Mouse (Mus musculus): ENCODE measurements around the gene Ddi2.

The Ddi2 gene

DNA sequence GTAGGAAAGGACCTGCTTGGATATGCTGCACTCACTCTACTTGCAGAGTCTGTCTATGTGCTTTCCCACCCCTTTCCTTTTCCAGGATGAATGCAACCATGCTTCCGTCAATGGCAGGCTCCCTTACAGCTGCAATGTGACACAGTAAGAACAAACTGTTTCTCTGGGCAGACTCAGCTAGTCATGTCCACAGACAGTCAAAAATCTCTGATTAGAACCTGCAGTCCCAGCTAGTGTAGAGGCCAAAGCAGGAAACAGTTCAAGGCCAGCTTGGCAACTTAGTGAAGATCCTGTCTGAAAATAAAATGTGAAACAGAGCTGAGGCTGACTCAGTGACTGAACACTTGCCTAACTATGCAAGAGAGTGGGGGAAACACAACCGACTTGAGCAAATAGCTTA, 18.6 kb downstream of the Ddi2 start:
- DNase-seq (ENCODE audit: extremely low read depth, low read depth, low spot score): no peak

DNA sequence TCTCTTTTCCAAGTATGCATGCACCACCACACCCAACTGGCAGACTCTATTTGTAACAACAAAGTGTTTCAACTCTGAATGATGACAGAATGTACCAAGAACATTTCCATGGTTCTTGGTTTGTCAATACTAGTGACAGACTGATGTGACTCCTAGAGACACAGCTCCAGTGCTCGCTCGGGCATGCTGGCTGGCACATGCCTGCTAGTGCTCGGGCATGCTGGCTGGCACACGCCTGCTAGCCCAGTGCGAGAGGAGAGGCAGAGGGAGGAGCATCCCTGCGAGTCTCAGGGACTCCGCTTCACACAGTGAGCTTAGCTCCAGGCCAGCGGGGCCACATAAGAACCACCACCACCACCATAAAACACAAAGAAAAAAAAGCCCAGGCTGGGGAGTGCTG, 28.5 kb downstream of the Ddi2 start:
- no peak for DNase-seq (ENCODE audit: extremely low read depth, low read depth, low spot score)

GRCm38 (mm10) chr4:141688505-141688904, 34.7 kb downstream of the Ddi2 start:
- DNase-seq (ENCODE audit: extremely low read depth, low read depth, low spot score): no peak

DNA sequence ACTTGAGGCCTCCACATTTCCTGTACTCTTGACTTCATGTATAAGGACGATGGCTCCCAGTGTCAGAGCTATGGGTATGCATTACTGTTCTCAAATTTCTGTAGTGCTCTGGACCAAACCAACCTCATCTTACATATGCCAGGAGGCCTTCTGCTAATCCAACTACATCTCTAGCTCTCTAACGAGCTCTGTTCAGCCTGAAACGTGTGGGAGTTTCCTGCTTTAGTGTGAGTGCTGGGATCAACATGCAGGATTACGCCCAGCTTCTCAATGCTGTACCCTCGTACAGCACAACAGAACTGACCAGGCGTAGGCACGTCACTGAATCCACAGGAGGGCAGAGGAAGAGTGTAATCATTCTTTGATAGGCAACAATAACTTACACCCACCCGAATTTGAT, 36.7 kb downstream of the Ddi2 start:
- no peak for DNase-seq (ENCODE audit: extremely low read depth, low read depth, low spot score)

DNA sequence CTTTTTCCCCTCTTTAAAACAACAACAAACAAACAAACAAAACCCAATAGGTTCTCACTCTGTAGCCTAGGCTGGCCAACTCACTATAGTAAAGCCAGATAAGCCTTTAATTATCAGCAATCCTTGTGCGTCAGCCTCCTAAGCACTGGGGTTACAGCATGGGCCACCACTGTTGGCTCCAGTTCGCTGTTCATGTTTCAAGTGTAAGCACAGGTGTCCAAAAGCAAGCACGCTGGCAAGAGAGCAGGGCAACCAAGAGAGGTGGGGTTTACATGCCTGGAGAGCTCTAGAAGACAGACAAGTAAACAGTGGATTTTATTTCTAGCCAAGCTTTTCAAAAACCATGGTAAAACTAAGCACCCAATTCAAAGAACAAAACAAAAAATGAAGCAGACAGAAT, 37.1 kb downstream of the Ddi2 start:
- DNase-seq (ENCODE audit: extremely low read depth, low read depth, low spot score): no peak

- DNase-seq (ENCODE audit: extremely low read depth, low read depth, low spot score): no peak
Measured at GRCm38 (mm10) chr4:141685499-141685898, 37.7 kb downstream of the Ddi2 start, which contains the start of gene Rsc1a1. Rsc1a1 (minus strand) TSS chr4:141685599.

DNA sequence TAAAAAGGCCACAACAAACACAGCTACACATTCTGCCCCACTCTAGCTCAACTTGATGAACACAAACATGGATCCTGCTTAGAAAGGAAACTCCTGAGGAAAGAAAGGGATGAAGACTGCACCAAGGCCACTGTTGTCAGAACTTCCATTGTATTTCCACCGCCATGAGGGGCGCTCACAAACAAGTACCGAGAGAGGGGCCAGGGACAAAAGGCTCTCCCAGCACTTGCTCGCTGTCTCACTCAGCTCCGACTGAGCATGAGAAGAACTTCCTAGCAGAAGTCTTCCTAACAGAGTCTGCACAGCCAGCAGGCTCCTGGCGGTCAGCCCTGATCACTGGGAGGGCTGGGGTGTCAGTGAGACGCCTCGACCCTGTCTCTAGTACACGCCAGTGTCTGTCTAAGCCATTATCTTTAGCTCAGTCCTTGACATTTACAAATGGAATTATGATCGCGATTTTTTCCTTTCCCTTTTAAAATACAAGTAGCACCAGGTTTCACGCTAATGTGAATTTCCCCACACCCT, 40.5 kb downstream of the Ddi2 start:
- no peak for DNase-seq (ENCODE audit: extremely low read depth, low read depth, low spot score)

DNA sequence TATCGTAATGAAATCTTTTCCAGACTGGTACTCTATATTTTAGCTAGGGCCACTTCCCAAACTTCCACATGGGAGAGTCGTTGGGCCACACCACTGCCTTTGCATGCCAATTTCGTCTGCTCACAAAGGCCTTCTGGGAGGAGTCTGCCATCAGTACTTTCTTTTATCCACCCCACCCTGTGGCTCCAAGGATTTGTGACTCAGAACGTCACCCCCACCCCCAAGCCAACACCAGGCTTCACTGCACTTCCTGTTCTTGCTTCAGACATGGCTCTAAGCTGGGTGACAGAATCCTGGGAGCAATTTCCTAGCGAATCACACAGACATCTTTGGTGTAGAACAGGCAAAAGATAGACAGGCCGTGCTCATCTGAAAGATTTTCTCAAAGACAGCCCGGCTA, 41.5 kb downstream of the Ddi2 start:
- no peak for DNase-seq (ENCODE audit: extremely low read depth, low read depth, low spot score)

DNA sequence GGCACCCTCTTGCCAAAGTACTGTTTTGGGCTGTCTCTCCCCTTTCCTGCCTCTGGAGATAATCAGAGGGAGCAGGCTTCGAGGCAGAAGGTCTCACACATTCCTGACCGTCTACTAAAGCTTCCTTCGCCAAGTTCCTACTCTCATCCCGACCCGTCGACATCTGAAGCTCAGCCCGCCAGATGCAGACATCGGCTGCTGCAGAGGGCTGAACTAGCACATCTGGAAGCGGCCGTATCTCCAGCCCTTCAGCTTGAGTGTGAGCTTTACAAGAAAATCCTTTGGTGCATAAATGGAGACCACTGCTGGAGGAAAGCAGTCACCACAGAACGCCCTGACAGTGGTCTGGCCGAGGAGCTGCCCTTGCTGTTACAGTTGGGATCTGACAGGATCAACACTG, 42.3 kb downstream of the Ddi2 start:
- DNase-seq (ENCODE audit: extremely low read depth, low read depth, low spot score): no peak

DNA sequence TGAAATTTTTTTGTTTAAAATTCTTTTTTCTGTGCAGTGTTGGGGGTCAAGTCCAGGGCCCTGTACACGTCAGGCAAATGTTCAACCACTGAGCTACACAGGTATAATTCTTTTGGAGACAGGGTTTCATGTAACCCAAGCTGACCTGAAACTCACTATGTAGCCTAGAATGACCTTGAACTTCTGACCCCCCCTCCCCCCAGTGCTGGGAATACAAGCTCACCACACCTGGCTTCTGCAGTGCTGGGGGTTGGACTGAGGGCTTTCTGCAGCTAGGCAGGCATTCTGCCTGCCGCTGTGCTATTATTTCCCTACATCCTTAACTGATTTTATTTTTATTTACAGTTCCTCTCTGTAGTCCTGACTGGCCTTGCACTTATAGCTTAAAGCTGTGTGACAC, 44.2 kb downstream of the Ddi2 start:
- no peak for DNase-seq (ENCODE audit: extremely low read depth, low read depth, low spot score)

DNA sequence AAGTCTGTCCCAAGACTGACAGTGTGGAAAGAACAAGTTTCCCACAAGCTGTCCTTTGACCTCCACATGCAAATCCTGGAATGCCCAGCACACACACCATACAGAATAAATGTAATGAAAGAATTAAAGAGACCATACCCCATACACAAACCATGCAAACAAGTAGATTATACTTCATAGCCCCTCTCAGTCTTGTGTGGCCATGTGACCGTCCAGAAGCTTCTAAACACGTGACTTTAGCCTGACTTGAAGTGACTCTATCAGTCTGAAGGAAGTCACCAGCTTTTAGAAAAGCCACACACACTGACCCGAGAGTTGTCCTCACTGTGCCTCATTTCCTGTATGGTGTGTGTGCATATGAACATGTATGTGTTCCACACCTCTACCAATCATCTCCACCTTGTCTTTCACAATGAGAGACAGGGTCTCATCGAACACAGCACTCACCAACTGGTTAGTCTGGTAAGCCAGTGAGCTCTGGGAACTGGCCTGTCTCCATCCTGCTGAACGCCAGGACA, 46.7 kb downstream of the Ddi2 start:
- DNase-seq (ENCODE audit: extremely low read depth, low read depth, low spot score): no peak

DNA sequence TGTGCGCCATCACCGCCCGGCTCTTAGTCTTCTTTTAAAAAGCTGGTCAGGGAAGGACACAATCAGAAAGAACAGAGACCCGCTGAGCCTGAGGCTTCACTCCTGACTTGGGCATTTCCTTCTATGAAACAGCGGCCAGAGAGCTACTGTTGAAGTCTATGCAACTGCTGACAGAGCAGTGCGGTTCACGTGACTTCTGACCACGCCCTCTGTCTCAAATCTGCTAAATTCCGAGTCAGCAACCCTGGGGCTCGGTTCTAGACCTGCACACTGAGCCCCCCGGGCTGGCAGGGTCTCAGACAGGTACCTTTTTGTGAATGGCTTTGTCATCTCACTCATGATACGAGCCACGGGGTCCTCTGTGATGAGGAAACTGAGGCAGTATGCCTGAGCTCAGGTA, 50.9 kb downstream of the Ddi2 start:
- no peak for DNase-seq (ENCODE audit: extremely low read depth, low read depth, low spot score)

- DNase-seq (ENCODE audit: extremely low read depth, low read depth, low spot score): no peak
Measured at GRCm38 (mm10) chr4:141671389-141671788, 51.8 kb downstream of the Ddi2 start.

GRCm38 (mm10) chr4:141669898-141670712, 53.1 kb downstream of the Ddi2 start:
- peak; percentile 95 for DNase-seq (ENCODE audit: extremely low read depth, low read depth, low spot score)

DNA sequence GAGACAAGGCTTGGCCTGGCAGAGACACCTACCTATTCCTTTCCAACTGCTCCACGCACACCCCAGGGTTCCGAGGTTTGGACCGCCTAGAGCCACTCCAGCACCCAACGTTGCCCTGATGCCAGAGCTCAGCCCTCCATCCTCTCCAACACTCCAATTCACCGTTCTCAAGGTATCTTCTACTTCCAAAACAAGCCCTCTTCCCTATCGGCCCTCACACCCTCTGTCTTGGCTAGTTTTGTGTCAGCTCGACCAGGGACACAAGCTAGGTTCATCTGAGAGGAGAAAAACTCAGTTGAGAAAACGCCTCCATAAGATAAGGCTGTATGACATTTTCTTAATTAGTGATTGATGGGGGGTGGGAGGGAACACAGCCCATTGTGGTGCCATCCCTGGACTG, 58.4 kb downstream of the Ddi2 start, which contains the start of gene Plekhm2:
Plekhm2 (minus strand) TSS at position 101 of the 400 bp plus-strand sequence.
- DNase-seq (ENCODE audit: extremely low read depth, low read depth, low spot score): no peak

DNA sequence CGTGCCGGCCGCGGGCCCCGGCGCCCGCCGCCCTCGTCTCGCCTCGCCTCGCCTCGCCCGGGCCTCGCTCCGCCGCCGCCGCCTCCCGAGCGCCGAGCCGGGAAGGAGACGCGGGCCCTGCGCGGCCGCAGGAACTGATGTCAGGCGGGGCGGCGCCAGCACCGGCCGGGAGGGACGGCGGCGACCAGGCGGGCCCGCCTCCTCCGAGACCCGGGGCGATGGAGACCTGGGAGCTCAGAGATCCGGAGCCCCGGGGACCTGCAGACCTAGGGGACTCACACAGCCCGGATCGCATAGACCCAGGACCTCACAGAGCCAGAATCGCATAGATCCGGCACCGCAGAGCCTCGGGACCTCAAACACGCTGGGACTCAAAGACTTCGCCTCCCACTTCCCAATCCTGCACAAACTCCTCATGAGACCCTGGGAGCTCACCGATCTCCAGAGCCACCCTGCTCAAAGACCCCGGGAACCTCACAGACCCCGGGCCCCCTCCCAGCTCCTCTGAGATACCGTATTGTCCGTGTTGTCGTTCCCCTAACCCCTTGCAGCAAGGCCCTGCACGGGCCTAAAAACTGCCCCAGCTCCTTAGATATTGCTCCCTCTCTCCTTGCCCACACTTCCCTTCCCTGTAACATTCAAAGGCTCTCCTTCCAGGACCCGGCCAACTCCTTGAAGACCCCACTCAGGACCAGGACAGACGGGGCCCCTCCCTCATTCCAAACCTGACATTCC, 59.0 kb downstream of the Ddi2 start:
- DNase-seq (ENCODE audit: extremely low read depth, low read depth, low spot score): no peak

- DNase-seq (ENCODE audit: extremely low read depth, low read depth, low spot score): no peak
Measured at GRCm38 (mm10) chr4:141663122-141663931, 59.9 kb downstream of the Ddi2 start.

DNA sequence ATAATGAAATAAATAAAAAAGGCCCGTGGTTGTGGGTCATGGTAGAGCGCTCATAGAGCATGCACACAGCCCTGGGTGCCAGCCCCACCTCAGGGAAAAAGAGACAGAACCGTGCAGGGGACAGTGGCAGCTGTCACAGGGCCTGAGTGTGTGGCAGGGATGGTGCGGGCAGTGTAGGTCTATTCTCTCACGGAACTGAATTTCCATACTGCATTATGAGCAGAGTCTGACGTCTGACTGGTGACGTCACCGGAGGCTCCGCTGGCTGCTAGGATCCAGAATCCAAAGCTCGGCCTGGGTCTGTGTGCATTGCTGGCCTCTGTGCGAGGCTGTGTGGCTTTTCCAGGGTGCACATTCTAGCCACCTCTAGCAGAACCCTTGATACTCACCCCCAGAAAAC, 62.3 kb downstream of the Ddi2 start:
- no peak for DNase-seq (ENCODE audit: extremely low read depth, low read depth, low spot score)

- no peak for DNase-seq (ENCODE audit: extremely low read depth, low read depth, low spot score)
Measured at GRCm38 (mm10) chr4:141659739-141660138, 63.5 kb downstream of the Ddi2 start.

DNA sequence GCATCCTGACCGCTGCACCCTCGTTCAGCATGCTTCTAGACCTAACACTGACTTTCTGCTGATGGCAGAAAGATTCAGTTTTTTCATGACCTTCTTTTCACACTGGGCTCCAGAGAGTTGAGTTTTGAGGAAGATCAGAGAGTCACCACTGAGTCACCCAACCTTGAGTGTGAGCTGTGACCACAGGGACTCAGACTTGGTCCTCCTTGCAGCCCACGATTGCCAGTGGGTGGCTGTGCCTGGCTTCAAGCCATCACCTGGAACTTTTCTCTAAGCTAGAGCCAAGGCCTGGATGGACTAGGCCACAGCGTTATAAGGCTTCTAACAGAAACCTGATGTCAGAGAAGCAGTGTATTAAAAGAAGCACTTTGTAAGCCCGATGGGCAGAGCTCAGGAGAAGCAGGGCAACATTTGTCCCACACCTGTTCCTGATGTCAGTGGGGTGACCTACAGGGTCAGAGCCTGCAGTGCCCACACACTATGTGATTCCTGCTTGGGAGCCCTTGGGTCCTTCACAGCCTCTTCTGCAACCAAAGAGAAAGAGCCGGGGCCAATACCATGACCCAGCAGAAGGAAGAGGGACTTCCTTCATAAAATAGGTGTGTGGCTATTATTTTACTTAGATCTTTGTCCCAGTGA, 64.3 kb downstream of the Ddi2 start:
- DNase-seq (ENCODE audit: extremely low read depth, low read depth, low spot score): no peak

- no peak for DNase-seq (ENCODE audit: extremely low read depth, low read depth, low spot score)
Measured at GRCm38 (mm10) chr4:141656932-141657331, 66.3 kb downstream of the Ddi2 start.

Data from fat pad, adult 2 months (tissue).